Mouse (Mus musculus) cerebellum, postnatal 14 days (tissue): Measurements from ENCODE around the gene Tcirg1.

Source experiments
- DNase-seq, 2 experiments: peaks; one replicate each; pipeline ENCODE4 v3.0.0; 2021; ENCODE audit warnings: mixed read lengths in 2 of 2

Tcirg1 gene

DNA sequence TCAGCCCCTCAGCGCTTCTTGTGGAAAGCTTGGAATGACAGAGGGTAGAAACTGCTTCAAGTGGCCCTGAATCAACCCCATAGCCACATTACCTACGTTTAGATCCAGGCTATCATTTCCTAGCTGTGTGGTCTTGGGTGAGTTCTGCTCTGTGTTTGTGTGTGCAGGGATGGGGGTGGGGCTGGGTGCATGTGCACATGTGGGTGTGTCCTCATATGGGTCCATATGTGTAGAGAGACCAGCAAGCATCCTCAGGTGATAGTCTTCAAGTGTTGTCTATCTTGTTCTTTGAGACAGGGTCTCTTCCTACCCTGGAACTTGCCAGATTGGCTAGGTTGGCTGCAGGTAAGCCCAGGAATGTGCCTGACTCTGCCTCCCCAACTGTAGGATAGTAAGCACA, 57.7 kb downstream of the Tcirg1 start:
- no peak for DNase-seq

DNA sequence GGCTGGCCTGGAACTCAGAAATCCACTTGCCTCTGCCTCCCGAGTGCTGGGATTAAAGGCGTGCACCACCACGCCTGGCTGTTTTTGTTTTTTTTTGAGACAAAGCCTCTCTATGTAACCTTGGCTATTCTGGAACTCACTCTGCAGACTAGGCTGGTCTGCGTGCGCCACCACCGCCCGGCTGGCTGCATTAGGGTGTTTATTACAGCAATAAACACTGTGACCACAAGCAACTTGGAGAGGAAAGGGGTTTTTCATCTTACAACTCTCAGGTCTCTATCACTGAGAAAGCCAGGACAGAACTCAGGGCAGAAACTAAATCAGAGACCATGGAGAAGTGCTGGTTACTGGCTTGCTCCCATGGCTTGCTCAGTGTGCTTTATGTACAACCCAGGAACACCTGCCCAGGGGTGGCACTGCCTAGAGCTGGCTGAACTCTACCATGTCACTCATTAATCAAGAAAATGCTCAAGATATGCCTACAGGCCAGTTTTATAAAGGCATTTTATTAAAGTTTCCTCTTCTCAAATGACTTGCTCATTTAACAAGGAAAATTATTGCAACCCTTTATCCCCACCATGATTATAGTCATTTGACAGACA, 58.6 kb downstream of the Tcirg1 start:
- DNase-seq: no peak

DNA sequence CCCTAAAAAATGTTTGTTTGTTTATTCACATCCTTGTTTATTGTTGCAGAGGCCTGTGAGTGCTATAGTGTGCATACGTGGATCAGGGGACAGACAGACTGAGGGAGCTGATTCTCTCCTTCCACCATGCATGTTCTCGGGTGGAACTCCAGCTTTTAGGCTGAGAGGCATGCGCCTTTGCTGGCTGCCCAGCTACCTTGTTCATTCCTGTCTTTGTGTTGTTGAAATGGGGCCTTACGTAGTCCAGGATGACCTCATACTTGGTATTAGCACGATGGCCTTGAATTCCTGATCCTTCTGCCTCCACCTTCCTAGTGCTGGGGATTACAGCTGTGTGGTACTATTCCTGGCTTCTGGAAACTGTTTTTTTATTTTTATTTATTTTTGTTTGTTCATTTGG, 59.2 kb downstream of the Tcirg1 start:
- DNase-seq: no peak

DNA sequence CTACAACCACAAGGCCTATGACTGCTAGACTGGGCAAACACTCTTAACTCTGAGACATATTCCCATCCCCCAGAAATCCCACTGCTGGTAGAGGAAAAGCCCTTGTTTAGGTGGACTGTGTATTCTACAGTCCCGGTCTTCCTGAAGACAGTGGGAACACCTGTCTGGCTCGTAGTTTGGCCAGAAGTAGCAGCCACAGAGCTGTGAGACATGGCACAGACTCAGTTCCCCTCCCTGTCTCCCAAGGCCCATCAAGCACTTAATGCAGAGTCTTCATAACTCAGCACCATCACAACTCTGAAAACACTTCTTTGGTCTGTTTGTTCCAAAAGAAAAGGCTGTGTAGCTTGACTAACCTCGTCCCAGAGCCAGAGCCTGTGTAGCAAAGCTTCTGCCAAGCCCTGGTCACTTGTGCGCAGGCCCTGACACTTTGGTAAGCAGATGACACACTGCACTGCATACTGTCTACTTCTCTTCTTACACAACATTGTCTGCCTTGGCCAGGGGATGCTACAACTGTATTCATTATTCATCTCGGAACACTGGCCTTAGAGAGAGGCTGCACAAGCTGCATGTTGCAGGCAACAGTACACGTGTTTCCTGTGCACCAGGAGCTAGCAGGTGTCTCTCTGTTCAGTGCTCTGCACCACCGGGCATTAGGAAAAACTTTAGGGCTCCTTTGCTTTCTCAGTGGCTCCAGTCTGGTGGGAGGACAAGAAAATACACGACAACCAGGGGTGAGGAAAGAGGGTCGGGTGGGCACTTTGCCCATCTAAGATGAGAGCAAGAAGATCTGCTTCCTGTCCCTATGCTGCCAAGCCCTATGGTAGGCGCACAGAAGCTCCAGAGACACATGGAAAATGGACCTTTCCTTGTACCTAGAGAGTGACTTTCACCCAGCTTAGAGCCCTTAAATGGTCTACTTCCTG, 60.0 kb downstream of the Tcirg1 start:
- peak in 1 of 2 experiments; percentile 43 for DNase-seq
